Mouse (Mus musculus) adrenal gland, postnatal 36 days (tissue): ENCODE data around the gene Cmtm6. TPM values are rescaled to one million over a fixed set of nuclear protein-coding genes. Genes with fewer than 3 reads are reported as not detected.

ENCODE experiments used
- DNase-seq, 2 experiments: peaks; one replicate each; pipeline ENCODE4 v3.0.0; 2021; ENCODE audit warnings: mixed read lengths in 1 of 2
- total RNA-seq, 2 experiments: library from RNA; stranded (reverse); gene quantifications; 2 replicates each; pipeline ENCODE4 v1.2.3; 2021

Cmtm6 gene
- total RNA-seq, 2 experiments from 2014 or later = 71.3 to 102 TPM

GRCm38 (mm10) chr9:114798845-114799244 lies 67.9 kb downstream of the Cmtm6 start:
- no peak for DNase-seq

Other genes starting within 250 kb of the Cmtm6 start
- not detected for gene Ccr4, start 226.2 kb upstream of the Cmtm6 start, total RNA-seq
- gene C130032M10Rik, start 215.4 kb upstream of the Cmtm6 start, total RNA-seq = not detected
- gene Trim71, start 166.7 kb upstream of the Cmtm6 start, total RNA-seq = under 1 TPM in 1 of 2 experiments, not detected in 1; 0.03 TPM
- gene Cnot10, start 90.9 kb upstream of the Cmtm6 start, total RNA-seq = 10 to 100 TPM; 34.0 to 34.4 TPM
- 10 to 100 TPM; 39.2 to 47.6 TPM for gene Dync1li1, start 42.3 kb upstream of the Cmtm6 start, total RNA-seq
- 10 to 100 TPM; 29.2 to 39.2 TPM for gene Cmtm7, start 50.7 kb downstream of the Cmtm6 start, total RNA-seq
- gene Cmtm8, start 113.0 kb downstream of the Cmtm6 start, total RNA-seq = 1 to 10 TPM; 5.7 to 6.9 TPM
- 10 to 100 TPM; 25.1 to 48.7 TPM for gene Gpd1l, start 202.9 kb downstream of the Cmtm6 start, total RNA-seq
- 1 to 10 TPM; 4.9 to 5.2 TPM for gene Osbpl10, start 247.5 kb downstream of the Cmtm6 start, total RNA-seq